Comparison of ENCODE assay signal across 20 mouse cellular contexts in the genomic region with DNA sequence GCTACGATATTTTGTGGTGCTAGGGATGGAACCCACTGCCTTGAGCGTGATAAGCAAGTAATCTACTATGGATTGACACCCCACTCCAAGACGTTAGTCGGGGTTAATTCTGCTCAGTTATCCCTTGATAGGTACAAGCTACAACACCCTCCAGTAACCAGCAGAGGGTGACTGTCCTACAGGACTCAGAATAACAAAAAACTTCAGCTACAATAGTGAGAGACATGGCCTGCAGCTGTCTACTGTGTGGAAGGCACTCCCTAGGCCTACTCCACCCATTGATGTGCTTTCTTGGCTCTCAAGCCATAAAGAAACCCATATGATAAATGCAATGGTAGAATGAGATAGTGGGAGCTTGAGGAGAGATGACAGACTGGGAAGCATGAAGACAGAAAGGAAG. TPM values are rescaled to one million over a fixed set of nuclear protein-coding genes. Genes with fewer than 3 reads are reported as not detected.
DNase-seq lines count a peak whose midpoint lies in the region; ATAC-seq and TF ChIP-seq lines count a peak whose summit lies in the region.
"Had no signal": no experiment of that assay in that cellular context is flagged by ENCODE, and none has a peak within 500 bp of the region (broad histone marks: within the 10 kb centered on the region; RNA-seq: fewer than 3 reads in every experiment).

No protein-coding gene starts in this region.

- H3K4me3 ChIP-seq in G1E (ENCODE audit: low read depth, low read length), result no peak overlapping the region
- no peak overlapping the region for H3K4me3 ChIP-seq in liver, embryonic 12.5 days
- H3K4me3 ChIP-seq: heart, embryonic 10.5 days; hindbrain, embryonic 15.5 days; megakaryocyte, embryonic 14.5 days had no signal

- H3K9me3 ChIP-seq in G1E (replicated peaks), result no peaks in the 10 kb centered on the region
- H3K9me3 ChIP-seq in liver, embryonic 12.5 days (replicated peaks), result no peaks in the 10 kb centered on the region
- H3K9me3 ChIP-seq: heart, embryonic 10.5 days; hindbrain, embryonic 15.5 days; megakaryocyte, embryonic 14.5 days had no signal

- peaks cover 44% of the 10 kb centered on the region for H3K36me3 ChIP-seq in G1E (replicated peaks)
- H3K36me3 ChIP-seq in liver, embryonic 12.5 days, result peaks cover 80% of the 10 kb centered on the region

- 50% methylated on average over 4 of the region's 4 CpGs for WGBS in liver, embryonic 12.5 days (ENCODE audit: insufficient replicate concordance)

- TF ChIP-seq CTCF in G1E (IDR thresholded peaks at IDR 0.05; ENCODE audit: low read depth, low read length), result no peak

- no peak overlapping the region for H3K9ac ChIP-seq in liver, embryonic 12.5 days
- H3K9ac ChIP-seq: hindbrain, embryonic 15.5 days had no signal

- no peaks in the 10 kb centered on the region for H3K27me3 ChIP-seq in G1E (ENCODE audit: insufficient read depth, low read length)
- no peaks in the 10 kb centered on the region for H3K27me3 ChIP-seq in liver, embryonic 12.5 days (replicated peaks)
- H3K27me3 ChIP-seq: hindbrain, embryonic 15.5 days; megakaryocyte, embryonic 14.5 days; Patski had no signal

- ATAC-seq in G1E (ENCODE audit: extremely low read depth, insufficient number of reproducible peaks, low FRiP score, poor library complexity, severe bottlenecking), result 0 out of 2 replicates have a peak, but pooled peaks have one; percentile 34
- peak; percentile 83 for ATAC-seq in erythroblast, adult 5-6 weeks (replicated peaks; ENCODE audit: low FRiP score, poor library complexity, severe bottlenecking)
- peak; percentile 88 for ATAC-seq in liver, embryonic 12.5 days
- ATAC-seq in megakaryocyte-erythroid progenitor cell, adult 5-6 weeks (replicated peaks; ENCODE audit: low FRiP score, low TSS enrichment, poor library complexity, severe bottlenecking), result peak; percentile 94
- ATAC-seq: lung, postnatal 0 days; midbrain, embryonic 16.5 days; Patski had no signal

- peaks cover 2% of the 10 kb centered on the region; the same call in 1 of the 2 replicates for H3K4me1 ChIP-seq in G1E (ENCODE audit: insufficient read depth, low read depth, low read length)
- peaks cover 28% of the 10 kb centered on the region for H3K4me1 ChIP-seq in liver, embryonic 12.5 days
- H3K4me1 ChIP-seq: heart, embryonic 10.5 days; hindbrain, embryonic 15.5 days had no signal

- intact Hi-C loops in heart, postnatal 14 days (cut with DNase I), result no loop called here

- H3K27ac ChIP-seq in liver, embryonic 12.5 days, result peak overlapping the region; percentile 74
- H3K27ac ChIP-seq: heart, embryonic 10.5 days; hindbrain, embryonic 15.5 days had no signal

- DNase-seq in G1E (ENCODE audit: low spot score), result no peak
- no peak for DNase-seq in c-Kit-positive CD71-positive TER-119-positive erythroid progenitor cells, embryonic 14.5 days (ENCODE audit: low spot score)
- no peak for DNase-seq in cerebellum, adult 18-20 months
- DNase-seq in heart, postnatal 14 days, result no peak
- DNase-seq in adrenal gland, postnatal 14 days, result no peak
- DNase-seq: cerebellum, postnatal 10 days; gastrocnemius, postnatal 10 days; kidney, adult 18-20 months; kidney, postnatal 14 days; layer of hippocampus, adult 9-11 months; thymus, adult 18-20 months had no signal

- H3K4me2 ChIP-seq in liver, embryonic 12.5 days, result peak overlapping the region; percentile 17
- H3K4me2 ChIP-seq: hindbrain, embryonic 15.5 days had no signal

RNA-seq across cellular contexts. Expression of gene Cr1l, which starts 17.8 kb away (rescaled TPM):
- 34.9 and 55.5 TPM in 2 replicates for total RNA-seq in G1E (2014; fragmentation: Nextera tagmentation)
- 99.1 and 101 TPM in 2 replicates for total RNA-seq in G1E (2017)
- 3.2 and 3.5 TPM in 2 replicates for polyA plus RNA-seq in G1E (2012)
- total RNA-seq in erythroblast, adult 5-6 weeks (2015; ENCODE audit: low replicate concordance), result 74.6 and 87.1 TPM in 2 replicates
- total RNA-seq in erythroblast, adult 5-6 weeks (2017; ENCODE audit: low replicate concordance), result 85.6 and 112 TPM in 2 replicates
- 68.7 and 75.2 TPM in 2 replicates for polyA plus RNA-seq in liver, embryonic 12.5 days (2016; fragmentation: Nextera tagmentation; extraction: Ambion mirVana)
- total RNA-seq in megakaryocyte-erythroid progenitor cell, adult 5-6 weeks (2014; fragmentation: Nextera tagmentation), result 63.9 and 94.4 TPM in 2 replicates
- total RNA-seq in megakaryocyte-erythroid progenitor cell, adult 5-6 weeks (2017), result 120 and 155 TPM in 2 replicates
- 10 to 100 TPM; 66.8 to 71.2 TPM for total RNA-seq in heart, postnatal 14 days (2021)
- 71.3 and 78.2 TPM in 2 replicates for total RNA-seq in adrenal gland, postnatal 14 days (2021)

RNA-seq across cellular contexts. Expression of gene Cd46, which starts 21.6 kb away (rescaled TPM):
- total RNA-seq in G1E (2014; fragmentation: Nextera tagmentation), result 2.8 and 3.7 TPM in 2 replicates
- total RNA-seq in G1E (2017), result 0.99 and 1.1 TPM in 2 replicates
- 0.03 TPM in 1 of 2 replicates, not detected in the other for polyA plus RNA-seq in G1E (2012)
- total RNA-seq in erythroblast, adult 5-6 weeks (2015; ENCODE audit: low replicate concordance), result 10.4 and 14.0 TPM in 2 replicates
- total RNA-seq in erythroblast, adult 5-6 weeks (2017; ENCODE audit: low replicate concordance), result 5.0 and 11.7 TPM in 2 replicates
- polyA plus RNA-seq in liver, embryonic 12.5 days (2016; fragmentation: Nextera tagmentation; extraction: Ambion mirVana), result 0.90 and 1.1 TPM in 2 replicates
- 3.1 and 3.6 TPM in 2 replicates for total RNA-seq in megakaryocyte-erythroid progenitor cell, adult 5-6 weeks (2014; fragmentation: Nextera tagmentation)
- 0.56 and 0.88 TPM in 2 replicates for total RNA-seq in megakaryocyte-erythroid progenitor cell, adult 5-6 weeks (2017)
- total RNA-seq in heart, postnatal 14 days (2021), result 1 to 10 TPM; 1.7 to 1.9 TPM
- total RNA-seq in adrenal gland, postnatal 14 days (2021), result 2.0 TPM in 2 replicates

Comparison
In these comparisons a context has a peak if more than half of its experiments do, and no peak if none do; other contexts are left out.
1. ATAC-seq: peak in every context shown above with its lines; median percentile 94 in megakaryocyte-erythroid progenitor cell, adult 5-6 weeks; 88 in liver, embryonic 12.5 days; 83 in erythroblast, adult 5-6 weeks; 34 in G1E.